Mouse (Mus musculus): ENCODE data around the gene Gm9817.
"Not testable (repeated sequence)": the region's sequence is repeated elsewhere in the genome, so short reads cannot be mapped to it uniquely, and the experiment has no call there.

Gene Gm9817

GRCm38 (mm10) chr13:45078392-45078791 lies at the start of gene Gm9817:
TSS of gene Gm9817 (plus strand) at chr13:45078692.
- not testable (repeated sequence) for DNase-seq (ENCODE audit: low read depth, low spot score)

GRCm38 (mm10) chr13:45029791-45030190 lies 48.7 kb upstream of the Gm9817 start:
- DNase-seq (ENCODE audit: low read depth, low spot score), result no peak

GRCm38 (mm10) chr13:45030830-45031229 lies 47.7 kb upstream of the Gm9817 start:
- DNase-seq (ENCODE audit: low read depth, low spot score), result peak; percentile 89

- no peak for DNase-seq (ENCODE audit: low read depth, low spot score)
Observed at GRCm38 (mm10) chr13:45031314-45031713, 47.2 kb upstream of the Gm9817 start.

GRCm38 (mm10) chr13:45031748-45032147 lies 46.7 kb upstream of the Gm9817 start:
- DNase-seq (ENCODE audit: low read depth, low spot score), result no peak

- no peak for DNase-seq (ENCODE audit: low read depth, low spot score)
Observed at GRCm38 (mm10) chr13:45032484-45032883, 46.0 kb upstream of the Gm9817 start.

GRCm38 (mm10) chr13:45033360-45033759 lies 45.1 kb upstream of the Gm9817 start:
- DNase-seq (ENCODE audit: low read depth, low spot score), result no peak

GRCm38 (mm10) chr13:45034759-45035158 lies 43.7 kb upstream of the Gm9817 start:
- no peak for DNase-seq (ENCODE audit: low read depth, low spot score)

- no peak for DNase-seq (ENCODE audit: low read depth, low spot score)
Observed at GRCm38 (mm10) chr13:45036417-45036816, 42.1 kb upstream of the Gm9817 start.

GRCm38 (mm10) chr13:45040195-45040594 lies 38.3 kb upstream of the Gm9817 start:
- no peak for DNase-seq (ENCODE audit: low read depth, low spot score)

- no peak for DNase-seq (ENCODE audit: low read depth, low spot score)
Observed at GRCm38 (mm10) chr13:45040741-45041140, 37.8 kb upstream of the Gm9817 start.

- no peak for DNase-seq (ENCODE audit: low read depth, low spot score)
Observed at GRCm38 (mm10) chr13:45043466-45043865, 35.0 kb upstream of the Gm9817 start.

- no peak for DNase-seq (ENCODE audit: low read depth, low spot score)
Observed at GRCm38 (mm10) chr13:45049261-45050020, 29.1 kb upstream of the Gm9817 start.

GRCm38 (mm10) chr13:45052805-45053204 lies 25.7 kb upstream of the Gm9817 start:
- DNase-seq (ENCODE audit: low read depth, low spot score), result no peak

GRCm38 (mm10) chr13:45053843-45054242 lies 24.6 kb upstream of the Gm9817 start:
- DNase-seq (ENCODE audit: low read depth, low spot score), result no peak

- DNase-seq (ENCODE audit: low read depth, low spot score), result no peak
Observed at GRCm38 (mm10) chr13:45059206-45059605, 19.3 kb upstream of the Gm9817 start.

GRCm38 (mm10) chr13:45063146-45063545 lies 15.3 kb upstream of the Gm9817 start:
- no peak for DNase-seq (ENCODE audit: low read depth, low spot score)

- DNase-seq (ENCODE audit: low read depth, low spot score), result no peak
Observed at GRCm38 (mm10) chr13:45064951-45065350, 13.5 kb upstream of the Gm9817 start.

GRCm38 (mm10) chr13:45070366-45070765 lies 8.1 kb upstream of the Gm9817 start:
- no peak for DNase-seq (ENCODE audit: low read depth, low spot score)

- no peak for DNase-seq (ENCODE audit: low read depth, low spot score)
Observed at GRCm38 (mm10) chr13:45075012-45075411, 3.5 kb upstream of the Gm9817 start.

GRCm38 (mm10) chr13:45075715-45076114 lies 2.8 kb upstream of the Gm9817 start:
- DNase-seq (ENCODE audit: low read depth, low spot score), result no peak

- no peak for DNase-seq (ENCODE audit: low read depth, low spot score)
Observed at GRCm38 (mm10) chr13:45080771-45081170, 2.3 kb downstream of the Gm9817 start.

- DNase-seq (ENCODE audit: low read depth, low spot score), result no peak
Observed at GRCm38 (mm10) chr13:45083696-45084095, 5.2 kb downstream of the Gm9817 start.

GRCm38 (mm10) chr13:45088796-45089221 lies 10.3 kb downstream of the Gm9817 start:
- no peak for DNase-seq (ENCODE audit: low read depth, low spot score)

Data from embryo, embryonic 11.5 days (tissue).